Mouse (Mus musculus) myocyte (in vitro differentiated cells): ENCODE measurements at regions not wholly inside any gene's neighbourhood (a gene's known extent, or its start where the extent isn't known, plus 50 kb on each side); places are given as distances from the start of the nearest gene placed in this dataset.

ENCODE experiments used
- CEBPB ChIP-seq: IDR thresholded peaks from 2 replicates; pipeline ENCODE4 v1.6.1; 2011; ENCODE audit warnings: mild to moderate bottlenecking, moderate library complexity; ENCODE audit not compliant: poor library complexity, insufficient read depth, severe bottlenecking
- MYOG ChIP-seq, 3 experiments: IDR thresholded peaks; one replicate each; pipeline ENCODE4 v1.6.1; 2011; ENCODE audit warnings: control low read depth in 2 of 3, low read depth in 2 of 3, mild to moderate bottlenecking in 2 of 3; ENCODE audit not compliant: insufficient read length in 2 of 3, control insufficient read depth in 1 of 3, insufficient read depth in 1 of 3
- POLR2A ChIP-seq: IDR thresholded peaks from one replicate; pipeline ENCODE4 v1.6.1; 2011; ENCODE audit warnings: low read depth, mild to moderate bottlenecking, control low read depth, moderate library complexity; ENCODE audit not compliant: insufficient read length

- no peak for TF ChIP-seq POLR2A
- TF ChIP-seq MYOG (IDR thresholded peaks at IDR 0.05; ENCODE audit: control insufficient read depth in 1 of 3, insufficient read depth in 1 of 3, insufficient read length in 2 of 3, low read depth in 2 of 3), result no peak
- no peak for TF ChIP-seq CEBPB
Measured at GRCm38 (mm10) chr6:20028466-20028865, 1162.3 kb downstream of the Ankrd7 start.
